Mouse (Mus musculus): ENCODE measurements around the gene Smg9. TPM values are rescaled to one million over a fixed set of nuclear protein-coding genes. Genes with fewer than 3 reads are reported as not detected.

The Smg9 gene
- total and polyA plus RNA-seq, 3 experiments: 54.6 to 95.3 TPM; not detected in 1

GRCm38 (mm10) chr7:24427168-24427567 lies 27.7 kb downstream of the Smg9 start:
- no peak for TF ChIP-seq GABPA (IDR thresholded peaks at IDR 0.05; ENCODE audit: low read depth, low read length)
- no peak for TF ChIP-seq TCF12 (IDR thresholded peaks at IDR 0.05; ENCODE audit: low read depth, low read length)
- no peak for TF ChIP-seq MAZ (IDR thresholded peaks at IDR 0.05; ENCODE audit: low read depth, low read length)
- no peak for TF ChIP-seq TAL1 (IDR thresholded peaks at IDR 0.05; ENCODE audit: low read length)
- TF ChIP-seq MAFK (IDR thresholded peaks at IDR 0.05; ENCODE audit: borderline replicate concordance, low read depth, low read length): no peak
- TF ChIP-seq MAX (IDR thresholded peaks at IDR 0.05; ENCODE audit: low read length): no peak
- TF ChIP-seq RAD21 (IDR thresholded peaks at IDR 0.05; ENCODE audit: low read depth, low read length): no peak
- no peak for TF ChIP-seq SIN3A (IDR thresholded peaks at IDR 0.05; ENCODE audit: low read length)
- no peak for TF ChIP-seq CHD2 (IDR thresholded peaks at IDR 0.05; ENCODE audit: low read length)
- no peak for TF ChIP-seq POLR2AphosphoS5 (IDR thresholded peaks at IDR 0.05; ENCODE audit: borderline replicate concordance, low read depth, low read length)
- TF ChIP-seq HCFC1 (IDR thresholded peaks at IDR 0.05; ENCODE audit: low read depth, low read length): no peak
- H3K79me2 ChIP-seq (ENCODE audit: control insufficient read depth, insufficient read depth, low read length, poor library complexity): no peaks in the 10 kb centered on the region
- DNase-seq (ENCODE audit: low read depth, low spot score): no peak
- H3K4me3 ChIP-seq (ENCODE audit: control insufficient read depth in 1 of 2, insufficient read depth in 1 of 2, low read depth in 2 of 2, low read length in 2 of 2): no peak overlapping the region
- no peaks in the 10 kb centered on the region for H3K27me3 ChIP-seq (ENCODE audit: control insufficient read depth in 1 of 2, insufficient read depth in 2 of 2, low read length in 2 of 2)
- H3K9me3 ChIP-seq (replicated peaks; ENCODE audit: insufficient read depth, low read length): no peaks in the 10 kb centered on the region
- no peaks in the 10 kb centered on the region for H3K4me1 ChIP-seq (ENCODE audit: control insufficient read depth in 1 of 2, insufficient read depth in 2 of 2, low read length in 2 of 2)
- no peaks in the 10 kb centered on the region for H3K36me3 ChIP-seq (ENCODE audit: control insufficient read depth in 1 of 2, insufficient read depth in 2 of 2, low read length in 2 of 2)
- H3K9ac ChIP-seq (ENCODE audit: control insufficient read depth, low read depth, low read length, poor library complexity, severe bottlenecking): no peak overlapping the region
- H3K27ac ChIP-seq (ENCODE audit: control insufficient read depth, low read depth, low read length): no peak overlapping the region

DNA sequence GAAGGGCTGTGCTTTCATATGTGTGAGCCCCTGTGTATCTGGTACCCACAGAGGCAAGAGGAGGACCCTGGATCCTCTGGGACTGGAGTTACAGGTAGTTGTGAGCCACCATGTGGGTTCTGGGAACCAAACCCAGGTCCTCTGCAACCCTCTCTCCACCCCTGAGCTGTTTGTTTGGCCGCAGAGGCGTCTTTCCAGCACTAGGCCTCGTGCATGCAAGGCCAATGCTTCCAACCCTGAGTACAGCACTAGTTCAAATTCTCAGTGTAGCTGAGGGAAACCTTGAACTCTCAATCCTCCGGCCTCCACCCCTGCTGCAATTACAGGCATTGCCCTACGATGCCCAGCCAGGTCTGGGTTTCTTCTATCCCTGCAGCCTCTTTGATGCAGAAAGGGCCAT lies 29.3 kb downstream of the Smg9 start:
- Histone ChIP-seq H3K36me3 (ENCODE audit: control insufficient read depth in 1 of 2, insufficient read depth in 2 of 2, low read length in 2 of 2) (no peaks in the 10 kb centered on the region), H3K27ac (ENCODE audit: control insufficient read depth, low read depth, low read length) (no peak overlapping the region), H3K27me3 (ENCODE audit: control insufficient read depth in 1 of 2, insufficient read depth in 2 of 2, low read length in 2 of 2) (no peaks in the 10 kb centered on the region), H3K9me3 (replicated peaks; ENCODE audit: insufficient read depth, low read length) (no peaks in the 10 kb centered on the region), H3K79me2 (ENCODE audit: control insufficient read depth, insufficient read depth, low read length, poor library complexity) (no peaks in the 10 kb centered on the region), H3K4me1 (ENCODE audit: control insufficient read depth in 1 of 2, insufficient read depth in 2 of 2, low read length in 2 of 2) (no peaks in the 10 kb centered on the region), H3K4me3 (ENCODE audit: control insufficient read depth in 1 of 2, insufficient read depth in 1 of 2, low read depth in 2 of 2, low read length in 2 of 2) (no peak overlapping the region), H3K9ac (ENCODE audit: control insufficient read depth, low read depth, low read length, poor library complexity, severe bottlenecking) (no peak overlapping the region)
- TF ChIP-seq NRF1 (IDR thresholded peaks at IDR 0.05; ENCODE audit: insufficient read depth, low read depth, low read length, poor library complexity, severe bottlenecking): no peak
- TF ChIP-seq E2F4 (IDR thresholded peaks at IDR 0.05; ENCODE audit: borderline replicate concordance, low read depth, low read length): no peak
- no peak for TF ChIP-seq ZMIZ1 (IDR thresholded peaks at IDR 0.05; ENCODE audit: low read depth, low read length)
- TF ChIP-seq MAX (IDR thresholded peaks at IDR 0.05; ENCODE audit: low read length): no peak
- TF ChIP-seq USF2 (IDR thresholded peaks at IDR 0.05; ENCODE audit: borderline replicate concordance in 1 of 2, insufficient read depth in 1 of 2, low read depth in 1 of 2, low read length in 2 of 2): no peak
- TF ChIP-seq MAFK (IDR thresholded peaks at IDR 0.05; ENCODE audit: borderline replicate concordance, low read depth, low read length): no peak
- TF ChIP-seq MAZ (IDR thresholded peaks at IDR 0.05; ENCODE audit: low read depth, low read length): no peak
- TF ChIP-seq ZNF384 (IDR thresholded peaks at IDR 0.05; ENCODE audit: low read depth, low read length): no peak
- TF ChIP-seq SIN3A (IDR thresholded peaks at IDR 0.05; ENCODE audit: low read length): no peak
- no peak for TF ChIP-seq POLR2AphosphoS2 (IDR thresholded peaks at IDR 0.05; ENCODE audit: low read length)
- no peak for TF ChIP-seq ETS1 (IDR thresholded peaks at IDR 0.05; ENCODE audit: low read depth, low read length)
- no peak for TF ChIP-seq ELF1 (IDR thresholded peaks at IDR 0.05; ENCODE audit: low read depth, low read length)
- TF ChIP-seq TAL1 (IDR thresholded peaks at IDR 0.05; ENCODE audit: low read length): no peak
- DNase-seq (ENCODE audit: low read depth, low spot score): no peak
